Mouse (Mus musculus): ENCODE data around the gene Ccsap. TPM values are rescaled to one million over a fixed set of nuclear protein-coding genes. Genes with fewer than 3 reads are reported as not detected.

The Ccsap gene
- total and polyA plus RNA-seq, 3 experiments, result 5.0 to 6.2 (median 5.4) TPM

GRCm38 (mm10) chr8:123891271-123891670, 31.3 kb upstream of the Ccsap start:
- no peak for DNase-seq (ENCODE audit: extremely low read depth)
- Histone ChIP-seq H3K9me3 (replicated peaks; ENCODE audit: low read length) (peaks cover 5% of the 10 kb centered on the region), H3K4me2 (ENCODE audit: insufficient read depth, low read depth, poor library complexity, severe bottlenecking) (no peak overlapping the region), H3K4me3 (replicated peaks in 1 of 3; ENCODE audit: low read depth in 2 of 3, low read length in 2 of 3, poor library complexity in 1 of 3) (no peak overlapping the region), H3K79me2 (replicated peaks; ENCODE audit: control insufficient read depth, extremely low read depth, insufficient read depth, poor library complexity, severe bottlenecking) (no peaks in the 10 kb centered on the region), H3K4me1 (ENCODE audit: control insufficient read depth in 1 of 2, insufficient read depth in 2 of 2) (no peaks in the 10 kb centered on the region), H3K27ac (ENCODE audit: insufficient read depth, low read depth) (no peak overlapping the region), H3K36me3 (replicated peaks in 1 of 2; ENCODE audit: control insufficient read depth in 1 of 2, insufficient read depth in 1 of 2, low read length in 1 of 2) (no peaks in the 10 kb centered on the region), H3K9ac (ENCODE audit: insufficient read depth, low read depth) (no peak overlapping the region), H3K27me3 (replicated peaks) (peaks cover 42% of the 10 kb centered on the region)
- TF ChIP-seq USF1 (IDR thresholded peaks at IDR 0.05; ENCODE audit: low read depth, low read length) (no peak), TBP (conservative IDR thresholded peaks at IDR 0.05; ENCODE audit: low read depth, low read length) (no peak), MYC (IDR thresholded peaks at IDR 0.05; ENCODE audit: low read depth, low read length) (no peak), IRF4 (IDR thresholded peaks at IDR 0.05; ENCODE audit: low read depth, low read length) (no peak), KAT2A (IDR thresholded peaks at IDR 0.05; ENCODE audit: insufficient replicate concordance, low read length) (no peak), E2F4 (IDR thresholded peaks at IDR 0.05; ENCODE audit: insufficient replicate concordance, low read depth, low read length) (no peak), PAX5 (IDR thresholded peaks at IDR 0.05; ENCODE audit: low read length) (no peak), RCOR1 (conservative IDR thresholded peaks at IDR 0.05; ENCODE audit: low read depth, low read length) (no peak), RAD21 (IDR thresholded peaks at IDR 0.05; ENCODE audit: low read depth, low read length) (no peak), SIN3A (IDR thresholded peaks at IDR 0.05; ENCODE audit: low read length) (no peak), NELFE (IDR thresholded peaks at IDR 0.05; ENCODE audit: low read depth, low read length) (no peak), MAX (IDR thresholded peaks at IDR 0.05; ENCODE audit: low read length) (no peak), CTCF (conservative IDR thresholded peaks at IDR 0.05 in 1 of 2, IDR thresholded peaks at IDR 0.05 in 1 of 2; ENCODE audit: low read depth in 2 of 2, low read length in 2 of 2) (no peak), ELF1 (IDR thresholded peaks at IDR 0.05; ENCODE audit: low read depth, low read length) (no peak)
- in situ Hi-C loops (cut with MboI; ENCODE audit: low pct_ligation_motif_present, low pct_unique_long_range_greater_than_20kb, low sequenced_read_pairs) (no loop called here), dilution Hi-C loops (cut with MboI; ENCODE audit: extremely low pct_ligation_motif_present, extremely low pct_unique_long_range_greater_than_20kb, low sequenced_read_pairs) (no loop called here)

DNA sequence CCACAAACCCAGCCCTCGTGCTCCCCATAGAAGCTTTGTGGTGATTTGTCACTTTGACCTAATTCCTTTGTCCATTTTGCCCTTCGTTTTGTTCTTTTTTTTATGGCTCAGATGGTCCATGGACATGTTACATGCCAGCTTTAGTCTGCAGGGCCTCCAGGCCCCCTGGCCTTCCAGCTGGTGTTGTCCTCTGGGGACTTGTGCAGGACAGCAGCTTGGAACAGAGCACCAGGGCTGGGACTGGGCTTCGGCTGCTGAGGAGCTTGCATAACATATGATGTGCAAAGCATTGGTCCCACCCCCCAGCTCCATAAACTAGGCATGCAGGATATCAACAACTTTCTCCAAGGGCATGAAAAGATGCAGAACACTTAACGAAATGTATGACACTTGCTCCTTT, 29.8 kb upstream of the Ccsap start:
- no peak overlapping the region for H3K4me3 ChIP-seq (replicated peaks in 1 of 3; ENCODE audit: low read depth in 2 of 3, low read length in 2 of 3, poor library complexity in 1 of 3)
- no peak for DNase-seq (ENCODE audit: extremely low read depth)
- no peaks in the 10 kb centered on the region for H3K36me3 ChIP-seq (replicated peaks in 1 of 2; ENCODE audit: control insufficient read depth in 1 of 2, insufficient read depth in 1 of 2, low read length in 1 of 2)
- in situ Hi-C loops (cut with MboI; ENCODE audit: low pct_ligation_motif_present, low pct_unique_long_range_greater_than_20kb, low sequenced_read_pairs), result no loop called here
- H3K27me3 ChIP-seq (replicated peaks), result peaks cover 55% of the 10 kb centered on the region
- no peak overlapping the region for H3K4me2 ChIP-seq (ENCODE audit: insufficient read depth, low read depth, poor library complexity, severe bottlenecking)
- dilution Hi-C loops (cut with MboI; ENCODE audit: extremely low pct_ligation_motif_present, extremely low pct_unique_long_range_greater_than_20kb, low sequenced_read_pairs), result no loop called here
- TF ChIP-seq ZC3H11A (IDR thresholded peaks at IDR 0.05; ENCODE audit: low read depth, low read length) (no peak), RCOR1 (conservative IDR thresholded peaks at IDR 0.05; ENCODE audit: low read depth, low read length) (no peak), PAX5 (IDR thresholded peaks at IDR 0.05; ENCODE audit: low read length) (no peak), CHD2 (IDR thresholded peaks at IDR 0.05; ENCODE audit: low read length) (no peak), ZKSCAN1 (IDR thresholded peaks at IDR 0.05; ENCODE audit: borderline replicate concordance, low read depth, low read length) (no peak), NRF1 (IDR thresholded peaks at IDR 0.05; ENCODE audit: low read depth, low read length) (no peak), CTCF (conservative IDR thresholded peaks at IDR 0.05 in 1 of 2, IDR thresholded peaks at IDR 0.05 in 1 of 2; ENCODE audit: low read depth in 2 of 2, low read length in 2 of 2) (no peak)
- H3K9ac ChIP-seq (ENCODE audit: insufficient read depth, low read depth), result no peak overlapping the region
- peaks cover 5% of the 10 kb centered on the region for H3K9me3 ChIP-seq (replicated peaks; ENCODE audit: low read length)
- no peaks in the 10 kb centered on the region for H3K79me2 ChIP-seq (replicated peaks; ENCODE audit: control insufficient read depth, extremely low read depth, insufficient read depth, poor library complexity, severe bottlenecking)
- H3K27ac ChIP-seq (ENCODE audit: insufficient read depth, low read depth), result no peak overlapping the region
- H3K4me1 ChIP-seq (ENCODE audit: control insufficient read depth in 1 of 2, insufficient read depth in 2 of 2), result peaks cover 0 to 4% of the 10 kb centered on the region in 2 experiments; a peak in 2 of 4 replicates
